Mouse (Mus musculus): ENCODE measurements around the gene Hspbap1. TPM values are rescaled to one million over a fixed set of nuclear protein-coding genes. Genes with fewer than 3 reads are reported as not detected.

Gene Hspbap1
- total and polyA plus RNA-seq, 3 experiments = 2.1 to 2.6 (median 2.5) TPM

- H3K4me3 ChIP-seq = no peak overlapping the region
- H3K9ac ChIP-seq (ENCODE audit: low read depth, low read length) = no peak overlapping the region
- no peaks in the 10 kb centered on the region; the same call in none of the 2 replicates for H3K4me1 ChIP-seq (ENCODE audit: control insufficient read depth, insufficient read depth, low read length)
- H3K27me3 ChIP-seq (ENCODE audit: control insufficient read depth, insufficient read depth, low read length) = no peaks in the 10 kb centered on the region
- no peaks in the 10 kb centered on the region for H3K36me3 ChIP-seq (ENCODE audit: control insufficient read depth, insufficient read depth, low read length)
- no peaks in the 10 kb centered on the region for H3K79me2 ChIP-seq (replicated peaks; ENCODE audit: control insufficient read depth, insufficient read depth, low read length)
- 84% methylated on average over 5 of the region's 5 CpGs for WGBS
- no peak for DNase-seq
- TF ChIP-seq EP300 (IDR thresholded peaks at IDR 0.05; ENCODE audit: insufficient read depth, low read depth, low read length) = no peak
- no peak for TF ChIP-seq CTCF (IDR thresholded peaks at IDR 0.05)
- intact Hi-C loops (cut with DNase I) = no loop called here
- H3K27ac ChIP-seq = no peak overlapping the region
Observed at GRCm38 (mm10) chr16:35781651-35782050, 11.5 kb downstream of the Hspbap1 start.

DNA sequence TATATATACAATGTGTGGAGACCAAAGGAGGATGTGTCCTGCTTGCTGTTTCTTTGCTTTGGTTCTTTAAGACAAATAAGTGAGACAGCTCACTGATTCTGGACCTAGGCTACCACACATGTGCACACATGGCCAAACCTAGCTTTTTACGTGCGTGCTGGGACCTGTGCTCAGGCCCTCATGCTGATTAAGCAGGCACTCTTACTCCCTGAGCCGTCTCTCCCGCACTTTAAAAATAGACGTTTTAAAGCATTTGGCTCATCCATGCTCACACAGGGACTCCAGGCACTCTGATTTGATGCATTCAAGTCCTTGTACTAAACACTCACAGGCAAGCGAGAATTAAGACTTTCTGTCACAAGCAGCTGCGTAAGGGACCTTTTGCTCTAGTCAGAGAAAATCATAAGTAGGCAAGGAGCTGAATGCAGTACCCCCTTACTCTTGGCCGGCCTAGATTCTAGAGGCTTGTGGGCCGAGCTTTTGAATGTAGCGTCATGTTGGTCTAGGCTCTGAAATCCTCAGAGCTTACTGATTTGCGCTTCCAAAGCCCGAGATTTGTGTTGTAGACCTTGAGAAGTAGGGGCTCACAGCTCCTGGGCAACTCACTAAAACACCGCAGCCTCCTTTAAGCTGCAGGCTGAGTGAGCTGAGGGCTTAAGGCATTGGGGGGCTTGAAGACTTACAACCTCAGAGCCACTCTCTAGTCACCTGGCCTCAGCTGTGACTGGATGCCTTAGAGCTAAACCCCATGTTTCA lies 12.5 kb downstream of the Hspbap1 start:
- DNase-seq = no peak
- H3K9ac ChIP-seq (ENCODE audit: low read depth, low read length) = no peak overlapping the region
- H3K27me3 ChIP-seq (ENCODE audit: control insufficient read depth, insufficient read depth, low read length) = no peaks in the 10 kb centered on the region
- no peaks in the 10 kb centered on the region for H3K36me3 ChIP-seq (ENCODE audit: control insufficient read depth, insufficient read depth, low read length)
- H3K27ac ChIP-seq = no peak overlapping the region
- no peaks in the 10 kb centered on the region; the same call in none of the 2 replicates for H3K4me1 ChIP-seq (ENCODE audit: control insufficient read depth, insufficient read depth, low read length)
- H3K79me2 ChIP-seq (replicated peaks; ENCODE audit: control insufficient read depth, insufficient read depth, low read length) = no peaks in the 10 kb centered on the region
- no peak for TF ChIP-seq EP300 (IDR thresholded peaks at IDR 0.05; ENCODE audit: insufficient read depth, low read depth, low read length)
- TF ChIP-seq CTCF (IDR thresholded peaks at IDR 0.05) = no peak
- TF ChIP-seq POLR2A (IDR thresholded peaks at IDR 0.05; ENCODE audit: insufficient read depth, low read depth, low read length) = no peak
- no peak overlapping the region for H3K4me3 ChIP-seq
- intact Hi-C loops (cut with DNase I) = no loop called here
- 83% methylated on average over 13 of the region's 13 CpGs for WGBS

- TF ChIP-seq POLR2A (IDR thresholded peaks at IDR 0.05; ENCODE audit: insufficient read depth, low read depth, low read length) (no peak), EP300 (IDR thresholded peaks at IDR 0.05; ENCODE audit: insufficient read depth, low read depth, low read length) (no peak), CTCF (IDR thresholded peaks at IDR 0.05) (no peak)
- no peaks in the 10 kb centered on the region; the same call in none of the 2 replicates for H3K4me1 ChIP-seq (ENCODE audit: control insufficient read depth, insufficient read depth, low read length)
- no peak overlapping the region for H3K27ac ChIP-seq
- H3K36me3 ChIP-seq (ENCODE audit: control insufficient read depth, insufficient read depth, low read length) = no peaks in the 10 kb centered on the region
- WGBS = 69% methylated on average over 3 of the region's 3 CpGs
- intact Hi-C loops (cut with DNase I) = no loop called here
- no peak overlapping the region for H3K9ac ChIP-seq (ENCODE audit: low read depth, low read length)
- DNase-seq = no peak
- no peak overlapping the region for H3K4me3 ChIP-seq
- no peaks in the 10 kb centered on the region for H3K79me2 ChIP-seq (replicated peaks; ENCODE audit: control insufficient read depth, insufficient read depth, low read length)
- no peaks in the 10 kb centered on the region for H3K27me3 ChIP-seq (ENCODE audit: control insufficient read depth, insufficient read depth, low read length)
Observed at GRCm38 (mm10) chr16:35783207-35783573, 13.0 kb downstream of the Hspbap1 start.

DNA sequence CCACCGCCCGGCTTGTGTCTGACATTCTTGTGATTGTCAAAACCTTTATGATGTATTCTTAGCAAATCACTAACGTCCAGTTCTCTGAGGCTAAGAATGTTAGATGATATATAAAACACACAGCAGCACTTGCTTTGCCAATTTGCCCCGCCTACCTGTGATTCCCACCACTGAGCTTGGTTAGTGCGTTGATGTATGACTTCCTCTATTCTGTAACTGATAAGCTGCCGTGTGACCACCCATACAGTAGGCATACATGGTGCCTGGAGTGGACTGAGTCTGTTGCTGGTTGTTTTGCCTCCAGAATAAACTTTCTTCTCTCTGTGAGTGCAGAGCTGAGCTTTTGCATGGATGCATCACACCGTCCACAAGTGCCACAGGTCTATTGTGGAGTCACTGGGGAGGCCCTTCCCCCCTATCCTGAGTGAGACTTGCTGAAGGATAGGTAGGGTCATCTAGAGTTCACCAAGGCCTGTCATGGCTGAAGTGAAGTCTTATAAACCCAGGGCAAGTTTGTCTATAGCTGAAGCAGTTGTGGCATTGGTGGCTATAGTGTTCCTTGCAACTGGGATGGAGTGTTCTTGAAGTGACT lies 14.1 kb downstream of the Hspbap1 start:
- intact Hi-C loops (cut with DNase I) = no loop called here
- Histone ChIP-seq H3K9ac (ENCODE audit: low read depth, low read length) (no peak overlapping the region), H3K36me3 (ENCODE audit: control insufficient read depth, insufficient read depth, low read length) (no peaks in the 10 kb centered on the region; the same call in 1 of the 2 replicates), H3K79me2 (replicated peaks; ENCODE audit: control insufficient read depth, insufficient read depth, low read length) (no peaks in the 10 kb centered on the region), H3K27ac (no peak overlapping the region), H3K27me3 (ENCODE audit: control insufficient read depth, insufficient read depth, low read length) (no peaks in the 10 kb centered on the region), H3K4me1 (ENCODE audit: control insufficient read depth, insufficient read depth, low read length) (no peaks in the 10 kb centered on the region; the same call in none of the 2 replicates), H3K4me3 (no peak overlapping the region)
- TF ChIP-seq CTCF (IDR thresholded peaks at IDR 0.05) (no peak), EP300 (IDR thresholded peaks at IDR 0.05; ENCODE audit: insufficient read depth, low read depth, low read length) (no peak), POLR2A (IDR thresholded peaks at IDR 0.05; ENCODE audit: insufficient read depth, low read depth, low read length) (no peak)
- 70% methylated on average over 7 of the region's 7 CpGs for WGBS
- no peak for DNase-seq

DNA sequence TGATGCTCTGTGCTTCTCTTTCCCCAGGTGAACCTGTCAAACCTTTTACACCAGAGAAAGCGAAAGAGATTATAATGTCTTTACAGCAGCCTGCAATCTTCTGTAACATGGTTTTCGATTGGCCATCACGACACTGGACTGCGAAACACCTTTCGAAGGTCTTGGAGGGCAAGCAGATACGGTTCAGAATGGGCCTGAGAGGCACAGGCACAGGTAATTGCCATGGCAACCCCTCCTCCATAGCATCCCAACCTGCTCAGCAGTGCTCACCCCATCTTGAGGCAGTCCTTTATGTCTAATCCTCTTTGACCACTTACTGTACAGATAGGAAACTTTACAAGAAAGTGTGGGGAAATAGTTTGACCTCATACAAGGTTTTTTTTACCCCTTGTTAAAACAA lies 17.0 kb downstream of the Hspbap1 start:
- no peak overlapping the region for H3K4me3 ChIP-seq

More for the DNA sequence above, 17.0 kb downstream of the Hspbap1 start:
- intact Hi-C loops (cut with DNase I) = no loop called here
- Histone ChIP-seq H3K36me3 (ENCODE audit: control insufficient read depth, insufficient read depth, low read length) (no peaks in the 10 kb centered on the region; the same call in 1 of the 2 replicates), H3K27me3 (ENCODE audit: control insufficient read depth, insufficient read depth, low read length) (no peaks in the 10 kb centered on the region), H3K4me1 (ENCODE audit: control insufficient read depth, insufficient read depth, low read length) (no peaks in the 10 kb centered on the region; the same call in 1 of the 2 replicates), H3K9ac (ENCODE audit: low read depth, low read length) (no peak overlapping the region), H3K27ac (no peak overlapping the region), H3K79me2 (replicated peaks; ENCODE audit: control insufficient read depth, insufficient read depth, low read length) (no peaks in the 10 kb centered on the region)
- TF ChIP-seq EP300 (IDR thresholded peaks at IDR 0.05; ENCODE audit: insufficient read depth, low read depth, low read length) (no peak), POLR2A (IDR thresholded peaks at IDR 0.05; ENCODE audit: insufficient read depth, low read depth, low read length) (no peak), CTCF (IDR thresholded peaks at IDR 0.05) (no peak)
- WGBS = 95% methylated on average over 6 of the region's 6 CpGs
- DNase-seq = no peak

Data from heart, adult 2 months (tissue).